Mouse (Mus musculus) heart, embryonic 15.5 days (tissue): Measurements from ENCODE around the gene Dnm3. TPM values are rescaled to one million over a fixed set of nuclear protein-coding genes. Genes with fewer than 3 reads are reported as not detected.

Source experiments
- ATAC-seq: fragments of 200-750 bp; cut with Nextera tagmentation; replicated peaks from 2 replicates; pipeline ENCODE4 v1.8.0; 2017; ENCODE audit warnings: low read depth, moderate TSS enrichment; ENCODE audit not compliant: insufficient number of reproducible peaks, insufficient read depth, low FRiP score
- H3K27ac ChIP-seq: fragments of 300-500 bp; sonication (generic); 2 replicates; pipeline ENCODE4 v1.5.1; 2015; ENCODE audit warnings: mild to moderate bottlenecking, inconsistent platforms
- H3K27me3 ChIP-seq: fragments of 300-500 bp; sonication (generic); 2 replicates; pipeline ENCODE4 v1.6.1; 2015; ENCODE audit warnings: inconsistent platforms
- H3K36me3 ChIP-seq: fragments of 300-500 bp; sonication (generic); 2 replicates; pipeline ENCODE4 v1.6.1; 2015; ENCODE audit warnings: mild to moderate bottlenecking, inconsistent platforms
- H3K4me1 ChIP-seq: fragments of 300-500 bp; sonication (generic); replicated peaks from 2 replicates; pipeline ENCODE4 v1.6.1; 2015; ENCODE audit warnings: inconsistent platforms
- H3K4me2 ChIP-seq: fragments of 300-500 bp; sonication (generic); 2 replicates; pipeline ENCODE4 v1.6.1; 2015; ENCODE audit warnings: inconsistent platforms, mild to moderate bottlenecking, moderate library complexity
- H3K4me3 ChIP-seq: fragments of 300-500 bp; sonication (generic); 2 replicates; pipeline ENCODE4 v1.5.1; 2015; ENCODE audit warnings: mild to moderate bottlenecking, inconsistent platforms
- H3K9ac ChIP-seq: fragments of 300-500 bp; sonication (generic); 2 replicates; pipeline ENCODE4 v1.6.1; 2015; ENCODE audit warnings: mild to moderate bottlenecking, inconsistent platforms
- H3K9me3 ChIP-seq: fragments of 300-500 bp; sonication (generic); replicated peaks from 2 replicates; pipeline ENCODE4 v1.6.1; 2016; ENCODE audit warnings: inconsistent platforms
- WGBS: fragments of 180-500 bp; shearing (Covaris S2); methylation state at CpG from one replicate; pipeline ENCODE4 v1.1.7; 2015; ENCODE audit warnings: mixed read lengths; 5-methylcytosine and 5-hydroxymethylcytosine counted together
- polyA plus RNA-seq: library from polyadenylated mRNA; unstranded; fragments of >200 nt; fragmentation: Nextera tagmentation; extraction: Ambion mirVana; gene quantifications from 2 replicates; pipeline ENCODE4 v1.2.1, GENCODE M21; 2015

The Dnm3 gene
- polyA plus RNA-seq, 1 experiment from 2014 or later, result 1.7 TPM

- 36% methylated on average over 8 of the region's 8 CpGs for WGBS
- Histone ChIP-seq H3K9ac (no peak overlapping the region), H3K4me2 (no peak overlapping the region), H3K36me3 (no peaks in the 10 kb centered on the region), H3K27me3 (no peaks in the 10 kb centered on the region), H3K27ac (peak overlapping the region; percentile 66), H3K4me3 (no peak overlapping the region), H3K9me3 (no peaks in the 10 kb centered on the region), H3K4me1 (peaks cover 42% of the 10 kb centered on the region)
- no peak for ATAC-seq
These were observed 469.2 kb downstream of the Dnm3 start for GRCm38 (mm10) chr1:162008631-162009067.

GRCm38 (mm10) chr1:162008208-162008607 lies 469.6 kb downstream of the Dnm3 start:
- Histone ChIP-seq H3K4me3 (no peak overlapping the region), H3K27me3 (no peaks in the 10 kb centered on the region), H3K4me1 (peaks cover 39% of the 10 kb centered on the region), H3K36me3 (no peaks in the 10 kb centered on the region), H3K9ac (no peak overlapping the region), H3K9me3 (no peaks in the 10 kb centered on the region), H3K27ac (peak overlapping the region; percentile 66), H3K4me2 (no peak overlapping the region)
- 66% methylated on average over 4 of the region's 4 CpGs for WGBS
- no peak for ATAC-seq

- Histone ChIP-seq H3K4me3 (no peak overlapping the region), H3K9ac (no peak overlapping the region), H3K36me3 (no peaks in the 10 kb centered on the region), H3K27me3 (no peaks in the 10 kb centered on the region), H3K27ac (no peak overlapping the region), H3K9me3 (no peaks in the 10 kb centered on the region), H3K4me2 (no peak overlapping the region), H3K4me1 (peaks cover 31% of the 10 kb centered on the region)
- WGBS, result 62% methylated on average over 9 of the region's 9 CpGs
- no peak for ATAC-seq
These were observed 471.7 kb downstream of the Dnm3 start for GRCm38 (mm10) chr1:162006109-162006508.

GRCm38 (mm10) chr1:162004821-162005770 lies 472.7 kb downstream of the Dnm3 start:
- Histone ChIP-seq H3K4me1 (peaks cover 33% of the 10 kb centered on the region), H3K4me2 (peak overlapping the region; percentile 27), H3K27ac (peak overlapping the region; percentile 68), H3K9ac (peak overlapping the region; percentile 36; the same call in 1 of the 2 replicates), H3K9me3 (no peaks in the 10 kb centered on the region), H3K4me3 (no peak overlapping the region), H3K36me3 (no peaks in the 10 kb centered on the region), H3K27me3 (no peaks in the 10 kb centered on the region)
- WGBS, result 50% methylated on average over 23 of the region's 23 CpGs
- ATAC-seq, result peak; percentile 61; the same call in 1 of the 2 replicates

GRCm38 (mm10) chr1:162004518-162004780 lies 473.4 kb downstream of the Dnm3 start:
- no peaks in the 10 kb centered on the region for H3K9me3 ChIP-seq
- no peak for ATAC-seq
- H3K27me3 ChIP-seq, result no peaks in the 10 kb centered on the region
- H3K4me1 ChIP-seq, result peaks cover 38% of the 10 kb centered on the region
- no peaks in the 10 kb centered on the region for H3K36me3 ChIP-seq
- peak overlapping the region; percentile 27 for H3K4me2 ChIP-seq
- WGBS, result 30% methylated on average over 7 of the region's 7 CpGs
- H3K9ac ChIP-seq, result no peak overlapping the region; the same call in 1 of the 2 replicates
- H3K4me3 ChIP-seq, result no peak overlapping the region
- peak overlapping the region; percentile 68 for H3K27ac ChIP-seq

- Histone ChIP-seq H3K36me3 (no peaks in the 10 kb centered on the region), H3K4me2 (peak overlapping the region; percentile 27; the same call in 1 of the 2 replicates), H3K4me3 (no peak overlapping the region), H3K9me3 (no peaks in the 10 kb centered on the region), H3K27me3 (no peaks in the 10 kb centered on the region), H3K4me1 (peaks cover 37% of the 10 kb centered on the region), H3K9ac (no peak overlapping the region), H3K27ac (peak overlapping the region; percentile 68)
- ATAC-seq, result no peak
- WGBS, result 51% methylated on average over 14 of the region's 14 CpGs
These were observed 473.9 kb downstream of the Dnm3 start for GRCm38 (mm10) chr1:162003729-162004517.

GRCm38 (mm10) chr1:162001328-162001727 lies 476.5 kb downstream of the Dnm3 start:
- 0 out of 2 replicates have a peak overlapping the region, but pooled peaks have one; percentile 64 for H3K27ac ChIP-seq
- H3K27me3 ChIP-seq, result no peaks in the 10 kb centered on the region
- no peak for ATAC-seq
- WGBS, result 74% methylated on average over 8 of the region's 8 CpGs
- no peak overlapping the region for H3K4me3 ChIP-seq
- peaks cover 28% of the 10 kb centered on the region for H3K4me1 ChIP-seq
- H3K4me2 ChIP-seq, result no peak overlapping the region
- H3K9ac ChIP-seq, result no peak overlapping the region
- H3K36me3 ChIP-seq, result no peaks in the 10 kb centered on the region
- H3K9me3 ChIP-seq, result no peaks in the 10 kb centered on the region

GRCm38 (mm10) chr1:161999882-162000371 lies 477.9 kb downstream of the Dnm3 start:
- H3K4me3 ChIP-seq, result 0 out of 2 replicates have a peak overlapping the region, but pooled peaks have one; percentile 15
- peak overlapping the region; percentile 54 for H3K4me2 ChIP-seq
- H3K27me3 ChIP-seq, result no peaks in the 10 kb centered on the region
- WGBS, result 8% methylated on average over 4 of the region's 4 CpGs
- no peaks in the 10 kb centered on the region for H3K9me3 ChIP-seq
- peaks cover 24% of the 10 kb centered on the region for H3K4me1 ChIP-seq
- H3K36me3 ChIP-seq, result no peaks in the 10 kb centered on the region
- peak; percentile 50; the same call in 1 of the 2 replicates for ATAC-seq
- H3K27ac ChIP-seq, result peak overlapping the region; percentile 64
- H3K9ac ChIP-seq, result 0 out of 2 replicates have a peak overlapping the region, but pooled peaks have one; percentile 43

- Histone ChIP-seq H3K27ac (peak overlapping the region; percentile 47), H3K4me3 (no peak overlapping the region)
- no peak for ATAC-seq
These were observed 478.5 kb downstream of the Dnm3 start for GRCm38 (mm10) chr1:161999338-161999737.

GRCm38 (mm10) chr1:161998781-161999180 lies 479.1 kb downstream of the Dnm3 start:
- WGBS, result 47% methylated on average over 4 of the region's 4 CpGs
- no peak overlapping the region for H3K27ac ChIP-seq
- no peak overlapping the region for H3K4me2 ChIP-seq
- no peaks in the 10 kb centered on the region for H3K36me3 ChIP-seq
- no peaks in the 10 kb centered on the region for H3K9me3 ChIP-seq
- no peaks in the 10 kb centered on the region for H3K27me3 ChIP-seq
- no peak overlapping the region for H3K4me3 ChIP-seq
- H3K9ac ChIP-seq, result no peak overlapping the region
- peaks cover 13% of the 10 kb centered on the region for H3K4me1 ChIP-seq
- ATAC-seq, result no peak

More at GRCm38 (mm10) chr1:161999338-161999737, 478.5 kb downstream of the Dnm3 start:
- Histone ChIP-seq H3K4me1 (peaks cover 18% of the 10 kb centered on the region), H3K9ac (no peak overlapping the region), H3K27me3 (no peaks in the 10 kb centered on the region), H3K9me3 (no peaks in the 10 kb centered on the region), H3K4me2 (peak overlapping the region; percentile 54), H3K36me3 (no peaks in the 10 kb centered on the region)
- WGBS, result 35% methylated on average over 5 of the region's 5 CpGs

GRCm38 (mm10) chr1:161992389-161992788 lies 485.4 kb downstream of the Dnm3 start:
- ATAC-seq, result no peak
- H3K27ac ChIP-seq, result no peak overlapping the region
- H3K27me3 ChIP-seq, result no peaks in the 10 kb centered on the region
- H3K9ac ChIP-seq, result no peak overlapping the region
- H3K36me3 ChIP-seq, result no peaks in the 10 kb centered on the region
- H3K4me2 ChIP-seq, result no peak overlapping the region
- H3K4me1 ChIP-seq, result no peaks in the 10 kb centered on the region
- no peaks in the 10 kb centered on the region for H3K9me3 ChIP-seq
- H3K4me3 ChIP-seq, result no peak overlapping the region
- WGBS, result 77% methylated on average over 7 of the region's 7 CpGs
